Mouse (Mus musculus) retina, embryonic 14.5 days (tissue): Measurements from ENCODE around the gene Sctr.
A peak's percentile ranks its signal among the peaks of the same experiment; 100 is the strongest.

ENCODE experiments used
- DNase-seq: peaks from one replicate; pipeline ENCODE4 v3.0.0-alpha.2; 2015; ENCODE audit warnings: low spot score

The Sctr gene

DNA sequence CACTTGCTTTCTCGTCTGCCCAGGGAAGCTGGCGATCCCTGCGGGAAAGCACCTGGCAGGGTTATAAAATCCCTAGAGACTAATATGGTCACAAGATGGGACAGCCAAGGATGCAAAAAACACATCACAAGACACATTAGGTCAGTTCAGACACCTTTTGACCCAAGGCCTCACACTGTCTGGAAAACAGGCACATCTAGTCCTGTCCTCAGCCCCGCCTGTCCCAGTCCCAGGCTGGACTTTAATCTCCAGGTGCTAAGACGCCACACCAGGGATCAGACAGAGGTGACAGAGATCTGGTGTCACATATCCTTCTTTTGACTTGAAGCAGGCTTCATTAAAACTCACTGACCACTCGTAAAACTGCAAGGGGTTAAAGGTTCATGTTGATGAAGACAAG is 63.5 kb downstream of the Sctr start:
- DNase-seq: no peak

DNA sequence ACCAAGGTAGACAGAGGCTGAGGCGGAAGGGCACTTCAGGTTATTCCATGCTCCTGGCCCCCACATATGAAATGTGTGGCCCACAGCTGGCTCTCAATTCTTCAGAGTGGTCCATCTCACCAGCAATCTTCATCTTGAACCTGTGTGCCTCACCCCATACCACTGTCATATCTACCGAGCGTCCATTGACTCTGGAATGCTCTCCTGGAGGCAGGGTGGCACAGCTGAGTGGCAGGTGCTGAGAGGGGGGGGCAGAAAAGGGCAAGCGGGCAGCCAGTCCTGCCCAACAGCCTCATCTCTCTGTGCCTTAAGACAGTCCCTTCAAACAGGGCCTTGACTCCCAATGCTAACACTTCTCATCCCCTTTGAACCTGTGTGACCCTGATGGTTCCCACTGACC is 64.4 kb downstream of the Sctr start:
- no peak for DNase-seq

DNA sequence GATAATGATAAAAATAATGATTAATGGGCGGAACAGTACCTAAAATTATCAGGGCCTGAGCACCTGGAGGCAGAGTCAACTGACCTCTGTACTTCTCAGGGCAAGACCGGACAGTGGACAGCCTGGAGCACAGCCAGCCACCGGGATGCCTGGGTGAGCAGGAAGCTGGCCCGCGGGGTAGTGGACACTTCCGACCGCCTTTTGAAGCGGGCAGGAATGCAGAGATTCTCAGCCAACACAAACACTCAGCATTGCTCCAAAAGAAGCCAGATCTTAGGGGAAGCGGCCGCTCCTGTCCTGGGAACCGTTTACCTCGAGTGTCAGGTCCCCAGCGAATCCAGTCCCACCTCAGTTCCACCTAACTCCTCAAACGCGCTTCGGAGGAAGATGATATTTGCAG is 66.2 kb downstream of the Sctr start:
- peak; percentile 35 for DNase-seq

DNA sequence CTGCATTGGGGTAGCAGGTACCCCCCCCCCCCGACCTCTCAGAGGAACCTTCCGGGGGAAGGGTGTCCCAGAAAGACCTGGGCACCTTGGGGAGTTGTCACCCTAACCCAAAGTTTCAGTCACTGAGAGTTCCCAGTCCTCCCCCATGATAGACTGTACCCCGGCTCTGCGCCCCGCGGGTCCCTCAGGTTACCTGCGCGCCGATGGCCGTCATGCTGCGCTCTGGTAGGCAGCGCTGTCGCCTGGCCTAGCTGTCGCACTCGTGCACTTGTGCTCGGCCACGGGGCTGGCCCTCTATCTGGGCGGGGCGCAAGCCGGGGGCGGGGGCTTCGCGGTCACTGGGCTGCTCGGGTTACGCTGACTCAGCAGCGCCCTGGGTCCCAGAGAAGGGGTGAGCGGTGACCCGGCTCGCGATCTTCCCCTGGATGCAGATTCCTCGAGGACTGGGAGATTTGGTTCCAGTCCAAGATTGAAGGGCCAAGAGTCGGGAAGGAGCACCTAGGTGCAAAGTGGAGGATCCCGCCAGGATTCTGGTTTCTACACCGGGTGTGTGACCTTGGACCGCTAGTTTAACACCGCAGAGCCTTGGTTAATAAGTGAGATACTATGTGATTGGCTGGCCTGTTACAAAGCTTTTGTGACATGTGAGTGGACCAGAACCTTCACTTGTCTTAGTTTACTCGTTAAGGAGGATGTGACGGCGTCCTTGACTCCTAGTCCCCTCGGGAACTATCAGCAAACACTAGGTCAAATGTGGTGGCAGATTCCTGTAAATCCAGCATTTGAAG is 67.0 kb downstream of the Sctr start, which contains the start of gene Tmem37:
Gene Tmem37 (minus strand): TSS at position 556 of the 788 bp plus-strand sequence.
- DNase-seq: peak; percentile 80

DNA sequence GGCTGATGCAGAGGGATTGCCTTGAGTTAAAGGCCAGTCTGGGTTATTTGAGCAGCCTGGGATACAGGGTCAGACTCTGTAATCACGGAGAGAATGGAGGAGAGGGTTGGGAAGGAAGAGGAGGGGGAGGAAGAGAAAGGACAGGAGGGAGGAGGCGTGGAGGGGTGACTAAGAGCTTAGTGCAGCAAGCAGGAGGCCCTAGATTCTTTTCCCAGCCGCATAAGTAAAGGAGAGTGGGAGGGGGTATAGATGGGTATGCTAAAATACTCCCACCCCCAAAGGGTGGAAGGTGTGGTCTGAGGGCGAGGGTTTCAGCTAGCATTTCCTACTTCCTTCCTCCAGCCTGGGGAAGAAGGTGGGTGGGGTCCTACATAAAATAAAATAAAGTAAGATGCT is 67.6 kb downstream of the Sctr start:
- DNase-seq: peak; percentile 21

DNA sequence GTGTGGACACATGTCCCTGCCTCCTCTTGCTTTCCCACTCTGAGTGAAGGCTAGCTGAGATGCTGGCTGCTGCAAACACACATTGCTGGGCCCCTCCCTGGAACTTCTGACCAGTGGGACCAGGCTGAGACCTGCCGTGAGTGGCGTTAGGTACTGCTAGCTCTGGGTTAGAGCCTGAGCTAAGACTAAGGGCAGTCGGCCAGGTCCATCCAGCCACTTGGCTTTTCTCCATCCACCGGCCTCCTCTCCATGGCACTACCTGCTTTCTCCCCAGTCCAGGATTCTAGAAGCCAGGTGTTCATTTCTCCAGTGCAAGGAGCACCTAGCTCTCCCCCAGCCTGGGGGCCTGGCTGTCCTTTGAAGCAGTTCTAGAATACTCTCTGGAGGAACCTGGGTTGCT is 68.2 kb downstream of the Sctr start:
- DNase-seq: no peak

DNA sequence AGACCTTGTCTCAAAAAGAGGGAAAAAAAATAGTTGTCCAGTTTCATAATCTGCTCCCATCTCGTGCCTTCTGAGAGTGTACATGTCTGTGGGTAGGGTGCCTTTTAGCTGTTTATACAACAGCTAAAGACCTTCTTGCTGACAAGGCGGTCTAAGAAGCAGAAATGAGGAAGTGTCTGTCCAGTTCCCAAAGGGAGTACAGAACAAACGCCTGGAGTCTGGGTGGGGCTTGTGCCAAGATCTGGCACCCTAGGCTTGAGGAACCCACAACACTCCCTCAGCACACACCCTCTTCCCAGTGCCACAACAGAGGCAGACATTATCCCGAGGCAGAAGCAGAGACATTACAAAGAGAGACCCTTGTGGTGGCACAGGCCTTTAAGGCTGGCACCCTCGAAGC is 68.8 kb downstream of the Sctr start:
- no peak for DNase-seq

DNA sequence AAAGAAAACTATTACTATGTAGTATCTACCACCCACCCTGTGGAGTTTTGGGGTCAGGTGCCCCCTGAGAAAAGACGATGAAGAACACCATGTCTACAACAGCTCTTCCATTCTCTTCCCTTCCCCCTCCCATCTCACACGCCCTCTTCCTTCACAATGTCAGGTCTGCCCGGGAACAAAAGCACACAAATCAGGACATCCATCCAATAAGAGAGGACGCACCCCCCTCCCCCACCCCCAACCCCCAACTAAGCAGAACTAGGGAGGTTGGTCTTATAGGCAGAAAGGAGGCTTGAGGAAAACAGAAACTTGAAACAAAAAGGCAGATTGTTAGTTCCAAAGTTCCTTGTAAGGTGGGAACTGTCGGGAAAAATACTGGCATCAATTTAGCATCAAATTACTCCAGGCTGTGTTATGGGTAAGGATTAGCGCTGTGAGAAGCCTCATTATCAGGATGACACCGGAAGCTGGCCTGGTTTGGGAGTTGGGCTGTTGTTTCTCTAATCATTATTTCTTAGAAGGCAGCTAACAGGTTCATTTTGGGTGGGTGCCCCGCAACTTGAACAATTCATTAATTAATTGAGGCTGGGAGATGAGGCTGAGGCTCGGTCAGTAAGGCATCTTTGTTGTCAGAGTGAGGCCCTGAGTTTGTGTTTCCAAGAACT is 71.2 kb downstream of the Sctr start:
- DNase-seq: peak; percentile 45

DNA sequence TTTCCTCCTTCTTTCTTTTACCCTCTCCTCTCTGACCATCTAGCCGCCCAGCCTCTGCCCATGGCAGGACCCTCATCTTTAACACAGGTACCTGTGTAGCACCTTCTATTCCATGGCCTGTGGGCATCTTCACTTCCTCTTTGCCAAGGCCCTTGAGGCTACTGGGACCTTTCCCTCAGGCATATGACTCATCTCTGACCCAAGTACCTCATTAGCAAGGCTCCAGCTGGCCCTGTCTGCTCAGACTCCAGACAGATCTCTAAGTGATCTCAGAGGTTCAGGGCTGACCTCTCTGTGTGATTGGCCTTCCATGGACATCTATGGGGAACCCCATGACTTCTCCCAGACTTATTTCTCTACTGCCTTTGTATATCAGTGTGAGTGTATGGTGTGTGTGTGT is 73.9 kb downstream of the Sctr start:
- DNase-seq: no peak

DNA sequence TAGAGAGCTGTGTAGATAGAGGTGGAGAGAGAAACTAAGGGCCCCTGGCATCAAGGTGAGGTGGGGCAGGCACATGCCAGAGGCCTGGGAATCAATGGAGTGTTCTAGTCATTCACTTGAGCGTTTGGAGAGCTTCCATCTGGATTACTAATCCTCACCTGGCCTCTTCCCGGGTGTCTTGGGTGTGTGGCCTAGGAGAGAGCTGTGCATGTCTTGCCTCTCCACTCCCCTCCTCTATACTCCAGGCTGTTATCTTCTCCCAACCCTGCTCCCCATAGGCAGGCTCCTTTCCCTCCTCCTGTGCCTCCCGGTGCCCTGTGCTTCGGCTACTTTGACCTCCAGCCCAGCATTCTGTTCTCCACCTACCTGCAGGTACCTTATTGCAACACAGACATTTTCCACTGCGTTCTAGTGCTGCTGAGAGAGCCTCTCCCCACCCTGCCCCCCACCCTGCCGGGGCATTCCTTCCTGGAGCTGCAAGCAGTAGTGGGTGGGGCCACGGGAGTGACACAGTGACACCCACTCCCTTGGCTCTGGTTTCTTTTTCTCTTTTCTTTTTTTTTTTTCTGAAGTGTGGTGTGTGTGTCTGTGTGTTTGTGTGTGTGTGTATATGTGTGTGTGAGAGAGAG is 76.4 kb downstream of the Sctr start:
- no peak for DNase-seq

DNA sequence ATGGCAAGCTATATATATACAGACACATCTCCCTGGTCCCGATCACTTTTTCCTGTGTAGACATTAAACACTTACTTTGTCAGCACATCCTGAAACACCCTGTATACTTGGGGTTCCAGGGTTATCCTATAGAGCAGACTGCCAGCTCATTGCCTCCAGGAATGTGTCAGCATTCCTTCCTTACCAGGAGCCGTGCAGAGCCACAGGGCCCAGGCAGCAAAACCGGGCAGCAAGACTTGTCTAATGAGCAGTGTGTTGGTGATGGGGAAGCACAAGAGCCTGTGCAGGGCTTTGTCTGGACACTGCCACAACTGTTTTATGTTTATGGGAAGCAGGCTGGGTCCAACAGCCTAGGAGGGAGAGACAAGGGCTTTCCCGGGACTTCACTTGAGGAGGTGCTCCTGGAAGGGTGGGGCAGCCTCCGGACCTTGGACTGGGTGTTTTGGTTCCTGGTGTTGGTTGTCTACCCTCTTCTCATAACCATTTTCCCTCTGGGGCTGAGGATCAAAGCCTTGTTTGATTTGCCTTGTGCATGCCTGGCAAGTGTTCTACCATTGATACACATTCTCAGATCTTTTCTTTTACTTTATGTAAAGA is 77.3 kb downstream of the Sctr start:
- no peak for DNase-seq

DNA sequence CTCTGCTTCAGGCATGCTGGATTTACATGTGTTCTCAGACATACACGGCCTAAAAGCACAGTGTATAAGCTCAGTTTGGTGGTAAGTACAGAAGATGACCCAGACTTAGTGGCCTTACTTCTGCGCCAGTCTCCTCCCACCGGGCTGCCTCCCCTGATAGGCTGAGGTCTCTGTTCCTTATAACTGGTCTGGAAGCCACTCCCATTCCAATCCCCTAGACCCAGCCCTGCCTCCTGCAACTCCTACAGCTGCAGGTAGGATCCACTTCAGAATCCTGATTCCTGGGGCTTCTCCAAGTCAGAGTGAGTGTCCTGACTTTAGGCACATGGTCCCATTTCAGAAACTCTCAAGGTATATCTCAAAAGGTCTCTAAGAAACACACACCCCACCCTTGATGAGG is 79.0 kb downstream of the Sctr start:
- DNase-seq: no peak

DNA sequence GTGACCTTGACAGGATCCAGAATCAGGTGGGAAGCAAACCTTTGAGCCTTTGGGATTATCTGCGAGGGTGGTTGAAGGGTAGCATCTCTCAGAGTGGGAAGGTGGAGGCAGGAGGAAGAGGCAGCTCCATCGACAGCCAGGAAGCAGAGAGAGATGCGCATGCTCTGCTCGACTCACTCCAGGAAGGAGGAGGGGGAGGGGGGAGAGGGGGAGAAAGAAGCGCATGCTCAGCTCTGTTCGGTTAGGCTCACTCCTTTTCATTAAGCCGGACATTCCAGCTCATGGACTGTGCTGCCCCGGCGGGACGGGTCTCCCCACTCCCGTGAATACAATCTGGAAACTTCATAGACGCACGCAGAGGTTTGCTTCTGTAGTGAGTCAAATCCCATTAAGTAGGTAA is 80.0 kb downstream of the Sctr start:
- peak; percentile 37 for DNase-seq

DNA sequence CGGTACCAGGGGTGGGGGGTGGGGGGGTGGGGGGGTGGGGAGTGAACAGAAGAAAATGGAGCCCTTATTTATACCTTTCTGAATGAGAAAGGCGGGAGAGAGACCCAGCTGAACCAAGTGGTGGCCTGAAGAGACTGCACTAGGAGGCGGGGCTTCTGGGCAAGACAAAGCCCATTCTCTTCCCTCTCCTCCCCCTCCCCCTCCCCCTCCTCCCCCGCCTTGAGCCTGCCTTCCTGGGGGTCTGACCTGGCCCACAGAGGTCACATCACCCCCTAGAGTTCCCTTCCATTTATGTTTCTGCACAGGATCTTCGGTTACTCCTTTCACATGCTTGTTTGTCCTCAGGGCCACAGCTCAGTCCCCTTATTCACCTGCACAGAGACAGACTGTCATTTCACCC is 82.5 kb downstream of the Sctr start:
- peak; percentile 43 for DNase-seq

DNA sequence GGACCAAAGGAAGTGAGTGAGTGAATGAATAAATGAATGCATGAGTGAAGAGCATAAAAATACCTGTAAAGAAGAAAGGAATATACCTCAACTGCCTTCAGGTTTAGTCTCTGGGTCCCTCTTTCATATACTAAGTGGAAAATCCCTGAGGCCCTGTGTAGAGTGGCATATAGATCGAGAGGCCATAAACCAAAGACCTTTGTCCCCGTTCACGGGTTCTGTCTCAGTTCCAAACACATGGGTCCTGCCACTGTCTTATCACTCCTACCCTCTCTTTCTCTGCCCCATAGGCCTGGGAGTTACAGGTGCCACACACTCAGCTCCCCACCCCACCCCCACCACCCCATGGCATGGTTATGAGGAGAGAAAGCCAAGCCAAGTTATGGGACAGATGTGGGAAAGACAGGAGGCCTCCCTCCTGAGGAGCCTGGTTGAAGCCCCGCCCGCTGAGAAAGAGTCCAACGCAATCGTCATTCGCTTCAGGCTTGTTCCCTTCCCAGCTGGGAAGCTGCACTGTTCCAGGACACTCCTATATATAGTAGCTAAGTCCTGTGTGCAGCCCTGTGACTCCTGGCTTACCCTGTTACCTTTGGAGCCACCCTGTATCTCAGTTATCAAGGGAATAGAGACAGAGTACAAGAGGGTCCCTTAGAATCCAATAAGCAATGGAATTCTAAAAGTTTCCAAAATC is 84.3 kb downstream of the Sctr start:
- no peak for DNase-seq

DNA sequence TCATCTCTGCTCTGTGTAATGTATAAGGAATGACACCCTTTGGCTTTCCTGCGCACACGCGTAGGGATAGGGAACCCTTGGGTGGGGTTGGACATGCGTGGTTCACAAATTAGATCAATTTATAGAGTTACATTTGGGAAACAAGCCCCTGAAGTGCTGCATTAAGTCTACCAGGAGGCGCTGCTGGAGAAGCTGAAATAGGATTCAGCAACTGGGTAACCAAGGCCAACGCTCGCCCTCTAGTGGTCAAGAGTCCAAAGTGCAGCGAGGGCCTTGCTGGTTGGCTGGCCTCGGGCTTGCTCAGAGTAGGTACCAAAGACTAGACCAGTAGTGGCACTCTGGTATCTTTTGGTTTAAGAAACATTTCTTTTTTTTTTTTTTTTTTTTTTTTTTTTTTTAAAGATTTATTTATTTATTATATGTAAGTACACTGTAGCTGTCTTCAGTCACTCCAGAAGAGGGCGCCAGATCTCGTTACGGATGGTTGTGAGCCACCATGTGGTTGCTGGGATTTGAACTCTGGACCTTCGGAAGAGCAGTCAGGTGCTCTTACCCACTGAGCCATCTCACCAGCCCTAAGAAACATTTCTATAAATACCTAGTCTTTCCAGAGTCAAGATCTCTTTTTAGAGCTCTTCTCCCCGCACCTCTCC is 86.9 kb downstream of the Sctr start:
- peak; percentile 96 for DNase-seq

DNA sequence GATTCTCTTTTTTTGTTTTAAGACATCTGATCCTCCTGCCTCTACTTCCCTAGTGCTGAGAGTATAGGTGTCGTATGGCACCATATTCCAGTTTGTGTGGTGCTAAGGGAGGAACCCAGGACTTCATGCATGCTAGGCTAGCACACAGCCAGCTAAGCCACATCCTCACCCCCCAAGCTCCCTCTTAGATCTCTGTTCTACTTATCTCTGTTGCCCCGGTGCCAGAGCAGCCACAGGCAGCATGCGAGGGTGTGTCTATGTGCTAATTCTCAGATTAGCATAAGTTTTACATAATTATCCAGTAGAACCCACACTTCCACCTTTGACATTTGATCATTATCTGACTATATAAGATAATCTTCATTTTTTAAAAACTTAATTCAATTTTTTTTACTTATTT is 88.2 kb downstream of the Sctr start:
- DNase-seq: no peak

DNA sequence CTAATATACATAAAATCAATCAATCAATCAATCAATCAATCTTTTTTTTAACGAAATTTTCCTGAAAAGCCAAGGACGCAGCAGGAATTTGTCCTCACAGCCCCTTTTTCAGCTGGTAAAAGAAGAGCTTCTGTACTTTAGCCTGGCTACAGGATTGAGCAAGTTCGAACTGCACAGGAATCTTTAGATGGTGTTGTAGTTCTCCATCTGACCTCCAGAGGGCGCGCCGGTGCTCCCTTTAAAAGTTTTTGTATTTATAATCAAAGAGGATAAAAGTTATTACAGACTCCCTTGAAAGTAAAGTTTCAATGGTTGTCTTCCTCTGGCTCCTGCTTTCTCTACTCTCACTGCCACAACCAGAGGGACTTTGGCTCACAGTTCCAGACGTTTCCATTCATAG is 91.6 kb downstream of the Sctr start:
- DNase-seq: peak; percentile 79

DNA sequence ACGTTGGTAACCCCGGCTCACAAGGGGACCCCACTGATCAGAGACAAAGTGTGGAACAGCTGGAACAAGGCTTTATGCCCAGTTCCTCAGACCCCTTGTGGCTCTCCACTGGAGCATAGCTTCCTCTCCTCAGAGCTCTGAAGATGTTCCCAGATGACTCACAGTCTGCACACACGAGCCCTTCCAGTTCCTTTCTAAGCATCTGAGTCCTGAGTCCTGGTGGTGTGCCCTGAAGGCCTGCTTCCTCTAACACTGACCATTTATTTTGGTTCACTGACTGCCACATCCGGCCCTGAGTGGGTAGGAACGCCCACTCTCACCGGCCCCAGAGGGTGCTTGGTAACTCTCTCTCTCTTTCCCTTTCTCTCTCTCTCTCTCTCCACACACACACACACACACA is 92.8 kb downstream of the Sctr start:
- DNase-seq: no peak

DNA sequence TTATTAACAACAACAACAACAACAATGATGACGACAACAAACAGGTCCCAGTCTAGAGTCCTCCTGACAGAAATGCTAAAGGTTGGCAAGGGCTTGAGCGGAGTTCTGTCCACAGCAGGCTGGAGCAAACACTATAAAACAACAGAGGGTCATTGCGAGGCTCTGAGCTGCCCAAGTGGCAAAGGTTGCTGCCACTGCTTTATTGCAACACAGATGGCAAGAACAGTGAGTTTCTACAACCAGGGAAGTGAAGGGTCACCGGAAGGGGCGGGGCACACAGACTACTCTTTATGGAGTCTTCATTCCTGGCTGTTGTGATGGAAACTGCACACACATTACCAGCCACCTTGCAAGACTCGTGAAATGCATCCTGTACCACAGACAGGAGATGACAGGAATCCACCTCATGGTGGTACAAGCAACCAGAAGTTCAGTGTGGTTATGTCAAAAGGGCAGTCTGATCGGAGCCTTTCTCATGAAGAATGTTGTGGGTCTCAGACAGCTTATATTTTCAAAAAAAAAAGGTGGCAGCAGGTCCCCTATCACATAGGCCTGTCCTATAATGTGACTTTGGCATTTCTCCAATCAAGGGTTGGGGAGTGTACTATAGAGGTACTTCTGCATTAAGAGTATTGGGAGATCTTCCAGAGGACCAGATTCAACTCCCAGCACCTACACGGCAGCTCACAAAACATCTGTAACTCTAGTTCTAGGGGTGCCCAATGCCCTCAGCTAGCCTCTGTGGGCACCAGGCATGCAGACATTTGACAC is 93.9 kb downstream of the Sctr start:
- DNase-seq: no peak

DNA sequence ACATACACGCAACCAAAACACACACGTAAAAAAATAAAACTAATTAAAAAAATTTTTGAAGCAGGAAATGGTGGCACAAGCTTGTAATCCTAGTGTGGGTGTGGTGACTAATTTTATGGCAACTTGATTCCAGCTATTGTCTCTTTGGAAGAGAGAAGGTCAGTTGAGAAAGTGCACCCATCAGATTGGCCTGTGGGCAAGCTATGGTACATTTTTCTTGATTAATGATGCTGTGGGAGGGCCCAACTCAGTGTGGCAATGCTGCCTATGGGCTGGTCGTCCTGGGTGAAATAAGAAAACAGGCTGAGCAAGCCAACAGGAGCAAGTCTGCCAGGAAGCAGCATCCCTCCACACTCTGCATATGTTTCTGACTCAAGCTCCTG is 94.5 kb downstream of the Sctr start:
- no peak for DNase-seq
